Mouse (Mus musculus) liver, adult 2 months (tissue): Measurements from ENCODE around the gene Mettl16. TPM values are rescaled to one million over a fixed set of nuclear protein-coding genes. Genes with fewer than 3 reads are reported as not detected.

Source experiments
- DNase-seq: peaks from one replicate; pipeline ENCODE4 v3.0.0-alpha.2; 2011; ENCODE audit warnings: low read depth, low spot score; ENCODE audit errors: extremely low read depth
- H3K27ac ChIP-seq: fragments of 200-500 bp; replicated peaks from 2 replicates; pipeline ENCODE4 v1.5.1; 2012; ENCODE audit warnings: low read depth, mild to moderate bottlenecking, control low read depth, inconsistent platforms, low read length; ENCODE audit not compliant: insufficient read depth
- H3K27me3 ChIP-seq: fragments of 200-500 bp; 2 replicates; pipeline ENCODE4 v1.6.1; 2012; ENCODE audit warnings: mild to moderate bottlenecking, moderate library complexity, low read length, inconsistent platforms; ENCODE audit not compliant: control insufficient read depth, insufficient read depth
- H3K36me3 ChIP-seq: fragments of 200-500 bp; 2 replicates; pipeline ENCODE4 v1.6.1; 2012; ENCODE audit warnings: low read length, inconsistent platforms; ENCODE audit not compliant: control insufficient read depth, insufficient read depth
- H3K4me1 ChIP-seq: fragments of 200-500 bp; 2 replicates; pipeline ENCODE4 v1.6.1; 2011; ENCODE audit warnings: low read length; ENCODE audit not compliant: control insufficient read depth, insufficient read depth
- H3K4me3 ChIP-seq: fragments of 200-500 bp; 2 replicates; pipeline ENCODE4 v1.5.1; 2011; ENCODE audit warnings: low read depth, mild to moderate bottlenecking, control low read depth, low read length, moderate library complexity; ENCODE audit not compliant: insufficient read depth
- H3K79me2 ChIP-seq: fragments of 200-500 bp; 2 replicates; pipeline ENCODE4 v1.6.1; 2012; ENCODE audit warnings: inconsistent platforms, mild to moderate bottlenecking, low read length, moderate library complexity; ENCODE audit not compliant: control insufficient read depth, insufficient read depth
- H3K9ac ChIP-seq: fragments of 200-500 bp; 2 replicates; pipeline ENCODE4 v1.6.1; 2012; ENCODE audit warnings: low read depth, mild to moderate bottlenecking, control low read depth, inconsistent platforms, low read length
- CTCF ChIP-seq: fragments of 200-500 bp; IDR thresholded peaks from 2 replicates; pipeline ENCODE4 v1.5.1; 2011; ENCODE audit warnings: low read depth, low read length, control low read depth
- POLR2A ChIP-seq: fragments of 200-500 bp; IDR thresholded peaks from 2 replicates; pipeline ENCODE4 v1.6.1; 2011; ENCODE audit warnings: low read length, control low read depth; ENCODE audit not compliant: insufficient read depth; ENCODE audit errors: extremely low read depth
- WGBS: fragments of 180-500 bp; shearing (Covaris S2); methylation state at CpG from one replicate; pipeline ENCODE4 v1.1.7; 2018; 5-methylcytosine and 5-hydroxymethylcytosine counted together
- polyA plus RNA-seq: library from polyadenylated mRNA; depleted of rRNA; stranded (reverse); fragments of >200 nt; gene quantifications from 2 replicates; pipeline ENCODE4 v1.2.3, GENCODE M21; 2012; rRNA removed
- total RNA-seq: library from RNA; depleted of rRNA; stranded (reverse); fragments of >200 nt; gene quantifications from 2 replicates; pipeline ENCODE4 v1.2.3, GENCODE M21; 2014; rRNA removed

Mettl16 gene
- total and polyA plus RNA-seq, 2 experiments: 3.4 to 5.1 TPM

DNA sequence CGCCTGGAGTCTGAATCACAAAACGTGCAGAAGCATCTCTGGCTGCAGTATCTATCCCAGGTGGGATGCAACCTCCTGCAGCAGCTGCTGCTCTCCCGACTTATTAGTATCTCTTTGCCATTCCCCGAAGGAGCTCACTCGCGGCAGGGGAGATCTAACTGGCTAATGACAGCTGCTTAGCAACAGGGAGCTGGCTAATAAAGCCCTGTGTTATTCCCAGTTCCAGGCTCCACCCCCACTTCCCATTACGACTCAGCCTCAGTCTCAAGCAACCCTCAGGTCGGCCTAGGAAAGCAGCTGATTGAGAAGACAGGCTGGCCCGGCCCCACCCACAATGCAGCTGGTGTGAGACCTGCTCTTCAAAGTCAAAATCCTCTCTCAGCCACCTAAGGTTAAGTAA lies 106.2 kb downstream of the Mettl16 start:
- Histone ChIP-seq H3K27ac (no peak overlapping the region), H3K4me3 (no peak overlapping the region), H3K79me2 (no peaks in the 10 kb centered on the region), H3K36me3 (no peaks in the 10 kb centered on the region), H3K4me1 (peaks cover 7% of the 10 kb centered on the region; the same call in 1 of the 2 replicates), H3K27me3 (no peaks in the 10 kb centered on the region), H3K9ac (no peak overlapping the region)
- no peak for DNase-seq
- 45% methylated on average over 9 of the region's 9 CpGs for WGBS
- TF ChIP-seq POLR2A (no peak), CTCF (no peak)

Other genes with a start within 250 kb of the Mettl16 start
- gene Rap1gap2, start 159.9 kb upstream of the Mettl16 start, total RNA-seq: 0.46 and 0.67 TPM in 2 replicates
- 0.37 and 0.48 TPM in 2 replicates for gene Rap1gap2, start 159.9 kb upstream of the Mettl16 start, polyA plus RNA-seq
- 0.09 TPM in 1 of 2 replicates, not detected in the other for gene Ccdc92b, start 151.2 kb upstream of the Mettl16 start, total RNA-seq
- gene Ccdc92b, start 151.2 kb upstream of the Mettl16 start, polyA plus RNA-seq: 0.02 and 0.06 TPM in 2 replicates
- 74.3 and 124 TPM in 2 replicates for gene Cluh, start 121.3 kb upstream of the Mettl16 start, total RNA-seq
- 128 and 139 TPM in 2 replicates for gene Cluh, start 121.3 kb upstream of the Mettl16 start, polyA plus RNA-seq
- gene Pafah1b1, start 46.2 kb upstream of the Mettl16 start, total RNA-seq: 37.2 and 40.6 TPM in 2 replicates
- gene Pafah1b1, start 46.2 kb upstream of the Mettl16 start, polyA plus RNA-seq: 8.1 and 8.9 TPM in 2 replicates
- gene Mnt, start 60.1 kb downstream of the Mettl16 start, total RNA-seq: 1.0 and 1.1 TPM in 2 replicates
- 4.1 and 4.7 TPM in 2 replicates for gene Mnt, start 60.1 kb downstream of the Mettl16 start, polyA plus RNA-seq
- gene Sgsm2, start 126.2 kb downstream of the Mettl16 start, total RNA-seq: 1.5 and 3.3 TPM in 2 replicates
- 7.5 and 10.3 TPM in 2 replicates for gene Sgsm2, start 126.2 kb downstream of the Mettl16 start, polyA plus RNA-seq
- gene Tsr1, start 127.2 kb downstream of the Mettl16 start, total RNA-seq: 9.0 and 10.1 TPM in 2 replicates
- gene Tsr1, start 127.2 kb downstream of the Mettl16 start, polyA plus RNA-seq: 3.8 and 4.9 TPM in 2 replicates
- gene Smg6, start 155.0 kb downstream of the Mettl16 start, total RNA-seq: 12.8 and 17.2 TPM in 2 replicates
- 16.6 and 16.8 TPM in 2 replicates for gene Smg6, start 155.0 kb downstream of the Mettl16 start, polyA plus RNA-seq
- 31.9 and 39.3 TPM in 2 replicates for gene Srr, start 155.1 kb downstream of the Mettl16 start, total RNA-seq
- 24.2 and 35.3 TPM in 2 replicates for gene Srr, start 155.1 kb downstream of the Mettl16 start, polyA plus RNA-seq